Mouse (Mus musculus) fibroblast of lung, adult 2 months (primary cell): ENCODE measurements around the gene Baz2a.
"Not testable (repeated sequence)": the region's sequence is repeated elsewhere in the genome, so short reads cannot be mapped to it uniquely, and the experiment has no call there.

Experiments used
- DNase-seq: peaks from one replicate; pipeline ENCODE4 v3.0.0-alpha.2; 2011; ENCODE audit warnings: low read depth

The Baz2a gene

GRCm38 (mm10) chr10:128123833-128124232, 32.5 kb downstream of the Baz2a start:
- no peak for DNase-seq

DNA sequence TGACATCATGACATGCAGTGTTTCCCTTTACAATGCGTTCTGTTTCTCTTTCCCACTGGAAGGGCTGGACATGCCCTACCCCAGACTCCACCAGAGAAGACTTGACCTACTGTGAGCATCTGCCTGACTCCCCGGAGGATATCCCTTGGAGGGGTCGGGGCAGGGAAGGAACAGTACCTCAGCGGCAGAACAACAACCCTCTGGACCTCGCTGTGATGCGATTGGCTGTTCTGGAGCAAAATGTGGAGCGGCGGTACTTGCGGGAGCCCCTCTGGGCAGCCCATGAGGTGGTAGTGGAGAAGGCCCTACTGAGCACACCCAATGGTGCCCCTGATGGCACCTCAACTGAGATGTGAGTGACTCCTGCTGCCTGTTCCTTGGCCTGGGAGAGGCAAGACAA, 33.5 kb downstream of the Baz2a start:
- no peak for DNase-seq

DNA sequence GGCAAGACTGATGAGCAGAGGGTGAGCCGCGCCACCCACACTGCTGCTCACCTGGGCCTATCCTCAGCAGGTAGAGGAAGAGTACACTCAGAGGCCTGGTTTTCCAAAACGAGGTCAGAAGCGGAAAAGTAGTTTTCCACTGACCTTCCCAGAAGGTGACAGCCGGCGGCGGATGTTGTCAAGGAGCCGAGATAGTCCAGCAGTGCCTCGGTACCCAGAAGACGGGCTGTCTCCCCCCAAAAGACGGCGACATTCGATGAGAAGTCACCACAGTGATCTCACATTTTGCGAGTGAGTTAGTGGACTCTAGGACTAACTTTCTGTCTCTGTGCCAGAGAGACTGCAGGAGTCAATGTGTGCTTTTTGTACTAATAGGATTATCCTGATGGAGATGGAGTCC, 34.6 kb downstream of the Baz2a start:
- DNase-seq: no peak

- DNase-seq: no peak
Observed at GRCm38 (mm10) chr10:128127497-128127896, 36.1 kb downstream of the Baz2a start.

DNA sequence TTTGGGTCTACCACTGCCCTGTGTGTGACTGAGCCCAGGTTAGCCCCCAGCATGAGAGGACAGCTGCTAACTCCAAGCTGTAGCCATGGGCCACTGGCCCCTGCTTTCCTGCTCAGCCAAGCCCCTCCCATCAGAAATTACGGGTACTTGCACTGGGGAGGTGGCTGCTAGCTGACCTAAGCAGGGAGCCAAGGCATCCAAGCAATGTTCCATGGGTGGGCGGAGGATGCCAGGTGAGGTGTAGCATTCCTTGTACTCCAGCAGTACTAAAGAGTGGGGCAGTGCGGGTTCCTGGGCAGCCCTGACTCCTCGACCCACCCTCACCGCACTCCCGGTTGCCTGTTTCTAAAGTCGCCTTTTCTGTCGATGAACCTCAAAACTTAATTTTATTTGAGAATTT, 36.8 kb downstream of the Baz2a start:
- no peak for DNase-seq

DNA sequence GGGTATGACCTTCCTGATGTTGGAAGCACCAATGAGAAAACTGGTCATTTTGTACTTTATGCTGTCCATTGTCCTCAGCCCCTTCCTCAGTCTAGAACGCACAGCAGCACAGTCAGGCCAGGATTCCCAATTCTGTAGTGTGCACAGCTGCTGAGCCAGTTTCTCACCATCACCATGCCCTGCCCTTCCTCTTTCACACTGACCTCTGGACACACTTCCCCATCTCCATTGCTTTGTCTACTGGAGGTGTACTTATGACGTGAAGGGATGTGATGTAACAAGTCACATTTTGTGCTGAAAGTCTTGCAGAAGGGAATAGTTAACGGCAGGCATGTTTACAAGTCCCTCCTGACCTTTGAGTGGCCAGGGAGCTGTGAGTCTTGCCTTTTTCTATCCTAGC, 39.9 kb downstream of the Baz2a start:
- no peak for DNase-seq

GRCm38 (mm10) chr10:128131812-128132211, 40.4 kb downstream of the Baz2a start:
- DNase-seq: no peak

DNA sequence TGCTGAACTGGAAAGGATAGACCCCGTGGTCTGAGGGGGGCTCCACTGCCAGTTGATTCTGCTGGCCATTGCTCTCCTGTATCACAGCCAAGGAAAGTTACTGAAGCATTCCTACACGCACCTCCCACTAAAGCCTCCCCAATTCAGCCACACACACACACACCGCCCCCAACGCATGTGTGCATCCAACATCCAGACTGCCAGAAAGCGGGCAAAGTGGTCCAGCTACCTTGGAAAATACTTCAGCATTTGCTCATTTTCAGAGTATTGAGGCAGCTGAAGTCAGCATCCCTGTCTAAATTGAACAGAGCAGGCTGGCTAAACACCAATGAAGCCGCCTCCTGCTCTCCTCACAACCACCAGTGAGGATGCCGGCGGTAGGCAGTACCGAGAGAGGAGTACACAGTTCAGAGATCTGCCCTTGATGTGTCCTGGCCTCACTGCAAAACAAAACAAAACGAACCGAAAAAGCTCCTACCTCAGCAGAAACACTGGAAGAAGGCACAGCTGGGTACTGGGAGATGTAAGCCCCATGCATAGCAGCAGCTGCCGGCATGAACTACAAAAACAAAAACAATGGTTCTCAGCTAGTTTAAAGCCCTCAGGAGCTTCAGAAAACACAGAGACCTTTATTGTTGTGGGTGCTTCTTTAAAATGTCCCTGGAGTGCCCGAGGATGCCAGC, 42.4 kb downstream of the Baz2a start:
- DNase-seq: no peak

- DNase-seq: no peak
Observed at GRCm38 (mm10) chr10:128135374-128135773, 44.0 kb downstream of the Baz2a start.

GRCm38 (mm10) chr10:128140236-128140952, 49.0 kb downstream of the Baz2a start:
- peak; percentile 27 for DNase-seq

DNA sequence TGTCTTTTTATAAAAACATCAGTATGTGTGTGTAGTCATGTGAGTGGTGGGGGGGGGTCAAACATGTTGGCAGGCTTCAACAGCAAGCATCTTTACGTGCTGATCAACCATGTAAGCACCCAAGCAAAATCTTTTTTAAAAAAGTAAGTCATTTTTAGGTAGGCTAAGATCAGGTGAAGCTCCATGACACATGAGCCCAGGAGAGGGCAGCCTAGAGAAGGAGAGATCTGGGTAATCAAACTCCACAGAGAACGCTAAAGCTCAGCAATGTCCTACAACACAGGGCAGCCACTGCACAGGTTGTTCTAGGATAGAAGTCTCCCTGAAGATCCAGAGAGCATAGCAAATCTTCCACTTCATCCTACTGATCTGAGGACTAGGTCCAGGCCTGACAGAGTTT, 50.8 kb downstream of the Baz2a start:
- no peak for DNase-seq

- no peak for DNase-seq
Observed at GRCm38 (mm10) chr10:128143659-128144058, 52.3 kb downstream of the Baz2a start.

DNA sequence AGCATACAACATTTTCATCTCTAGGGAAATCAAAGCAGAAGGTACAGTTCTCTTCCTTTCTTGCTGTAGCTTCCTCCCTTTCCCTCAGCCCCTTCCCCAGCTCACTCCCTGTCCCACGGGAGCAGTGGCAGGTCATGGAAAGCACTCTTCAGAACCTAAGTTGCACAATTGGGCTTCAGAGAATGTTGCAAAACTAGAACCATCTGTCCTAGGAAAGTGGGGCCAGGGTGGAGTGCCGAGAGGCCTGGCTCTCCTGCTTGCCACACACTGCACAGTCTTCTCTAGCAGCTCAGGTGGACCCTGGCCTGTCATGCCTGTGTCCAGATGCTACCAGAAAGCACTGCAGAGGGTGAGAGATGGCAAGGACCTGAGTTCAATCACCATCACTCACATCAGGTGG, 53.6 kb downstream of the Baz2a start:
- no peak for DNase-seq

DNA sequence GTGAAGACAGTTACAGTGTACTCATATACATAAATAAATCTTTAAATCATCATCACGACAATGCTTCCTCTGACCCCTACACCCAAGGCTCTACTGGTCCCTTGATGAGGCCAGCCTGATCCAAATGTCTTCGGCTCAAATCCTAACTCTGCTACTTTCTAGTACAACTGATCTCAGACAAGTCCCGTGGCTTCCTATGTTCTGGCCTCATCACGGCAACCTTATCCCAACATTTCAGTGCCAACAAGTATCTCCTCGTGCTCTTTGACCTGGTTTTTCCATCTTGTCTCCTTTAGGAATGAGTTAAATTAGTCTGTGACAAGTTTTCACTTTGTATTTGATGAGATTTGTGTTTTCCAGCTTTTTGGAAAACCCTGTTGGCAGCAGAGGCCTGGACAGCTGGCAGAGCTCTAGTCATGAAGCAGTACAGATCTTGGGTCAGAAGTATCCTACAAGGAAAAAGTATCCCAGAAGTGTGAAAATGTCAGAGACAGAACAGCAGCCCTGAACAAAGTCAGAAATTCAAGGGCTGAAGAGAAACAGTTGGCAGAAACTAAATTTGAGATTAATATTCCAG, 57.5 kb downstream of the Baz2a start:
- DNase-seq: no peak

DNA sequence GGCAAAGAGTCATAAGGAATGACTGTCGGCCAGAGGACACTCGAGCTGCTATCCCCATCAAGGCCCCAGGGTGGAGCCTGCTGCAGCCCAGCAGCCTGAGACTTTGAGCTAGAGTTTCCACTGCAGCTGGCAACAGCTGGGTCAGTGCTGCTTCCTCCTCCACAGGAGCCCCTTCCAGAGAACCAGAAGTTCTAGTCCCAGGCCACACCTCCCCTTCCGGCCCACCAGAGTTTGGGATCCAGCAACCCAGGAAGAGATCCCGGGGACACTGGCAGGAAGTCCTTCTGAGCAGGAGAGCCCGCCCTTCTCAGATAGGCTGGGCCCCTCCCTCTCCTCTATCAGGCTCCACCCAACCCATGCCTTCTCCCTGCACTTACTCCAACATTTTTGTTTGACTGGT, 58.2 kb downstream of the Baz2a start:
- DNase-seq: peak; percentile 41

- peak; percentile 39 for DNase-seq
Observed at GRCm38 (mm10) chr10:128150941-128151340, 59.6 kb downstream of the Baz2a start.

DNA sequence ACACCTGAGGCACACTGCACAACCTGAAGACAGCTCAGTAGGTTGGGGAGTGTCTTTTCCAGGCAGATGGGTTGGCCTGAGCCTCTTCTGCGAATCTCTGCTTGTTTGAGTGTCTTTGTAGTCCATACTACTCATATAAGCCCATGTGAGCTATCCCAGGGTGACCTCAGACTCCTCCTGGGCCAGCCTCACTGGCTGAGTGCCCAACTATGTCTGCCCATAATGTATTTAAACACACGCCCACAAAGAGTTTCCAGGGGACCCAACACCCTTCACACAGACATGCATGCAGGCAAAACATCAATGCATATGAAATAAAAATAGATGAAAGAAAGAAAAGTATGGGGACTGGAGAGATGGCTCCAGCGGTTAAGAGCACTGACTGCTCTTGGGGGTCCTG, 62.6 kb downstream of the Baz2a start:
- no peak for DNase-seq

- not testable (repeated sequence) for DNase-seq
Observed at GRCm38 (mm10) chr10:128165726-128166125, 74.3 kb downstream of the Baz2a start.

DNA sequence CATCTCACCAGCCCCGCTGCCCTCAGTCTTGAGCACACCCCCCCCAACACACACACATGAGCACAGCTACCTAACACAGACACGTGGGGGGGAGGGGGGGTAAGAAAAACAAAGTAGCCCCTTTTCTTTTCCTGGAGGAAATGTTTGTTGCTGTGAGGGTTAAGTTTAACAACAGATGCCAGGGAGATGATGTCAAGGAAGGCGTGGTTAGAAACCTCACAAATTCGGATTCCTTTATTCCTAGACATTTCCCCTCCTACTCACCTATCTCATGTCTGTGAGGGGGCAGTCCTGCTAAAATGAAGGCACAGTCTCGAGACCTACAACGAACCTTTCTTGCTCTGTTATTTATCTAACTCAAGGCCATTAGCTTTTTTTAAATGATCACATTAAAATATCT, 75.7 kb downstream of the Baz2a start:
- DNase-seq: no peak

- DNase-seq: not testable (repeated sequence)
Observed at GRCm38 (mm10) chr10:128171348-128171747, 80.0 kb downstream of the Baz2a start.

- DNase-seq: no peak
Observed at GRCm38 (mm10) chr10:128175302-128175701, 83.9 kb downstream of the Baz2a start.

DNA sequence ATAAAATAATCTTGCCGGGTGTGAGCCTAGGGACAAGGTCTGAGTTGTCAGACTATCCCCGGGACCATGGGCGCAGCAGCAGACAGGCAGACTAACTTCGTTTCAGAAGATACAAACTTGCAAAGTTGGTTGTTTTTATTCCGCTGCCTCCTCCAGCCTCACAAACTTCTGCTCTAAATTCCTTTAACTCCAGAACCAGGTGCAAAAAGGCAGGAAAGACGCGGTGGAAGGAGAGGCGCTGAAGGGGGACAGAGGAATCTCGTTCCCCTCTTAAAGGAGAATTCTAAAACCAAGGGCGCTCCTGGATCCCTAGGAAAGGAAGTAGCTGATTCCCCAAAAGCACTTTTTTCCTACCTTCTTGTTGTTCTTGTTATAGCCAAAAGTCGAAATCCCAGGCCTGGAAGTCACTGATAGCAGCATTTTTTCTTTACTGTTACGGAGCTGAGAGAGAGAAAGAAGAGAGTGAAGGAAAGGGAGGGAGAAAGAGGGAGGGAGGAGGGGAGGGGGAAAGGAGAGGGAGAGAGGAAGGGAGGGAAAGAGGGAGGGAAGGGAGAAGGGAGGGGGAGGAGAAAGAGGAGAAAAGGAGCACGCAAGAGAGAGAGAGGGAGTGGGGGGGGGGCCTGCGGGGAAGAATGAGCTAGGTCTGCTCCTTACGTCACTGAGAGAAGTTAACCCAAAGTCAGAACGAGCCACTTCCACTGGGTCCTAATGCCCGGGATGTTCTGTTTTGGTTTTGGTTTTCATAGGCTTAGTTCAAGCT, 84.8 kb downstream of the Baz2a start:
- DNase-seq: peak; percentile 80

GRCm38 (mm10) chr10:128177316-128177715, 85.9 kb downstream of the Baz2a start:
- no peak for DNase-seq
